Mouse (Mus musculus): ENCODE measurements around the gene 9230112D13Rik. TPM values are rescaled to one million over a fixed set of nuclear protein-coding genes. Genes with fewer than 3 reads are reported as not detected.

The 9230112D13Rik gene
- polyA plus RNA-seq, 1 experiment from 2014 or later = not detected

GRCm38 (mm10) chr14:34548391-34549001, 25.9 kb upstream of the 9230112D13Rik start:
- peak overlapping the region; percentile 87 for H3K4me2 ChIP-seq (ENCODE audit: low read depth, low read length)
- no peaks in the 10 kb centered on the region; the same call in 1 of the 2 replicates for H3K27me3 ChIP-seq (replicated peaks; ENCODE audit: control insufficient read depth, insufficient read depth, low read length)
- peak overlapping the region; percentile 84 for H3K27ac ChIP-seq (ENCODE audit: low read length)
- no peaks in the 10 kb centered on the region for H3K9me3 ChIP-seq (ENCODE audit: control insufficient read depth, low read length)
- H3K4me3 ChIP-seq (ENCODE audit: low read length) = peak overlapping the region; percentile 70
- peak overlapping the region; percentile 82 for H3K9ac ChIP-seq (ENCODE audit: low read depth, low read length)
- 1% methylated on average over 27 of the region's 27 CpGs for WGBS
- H3K36me3 ChIP-seq (ENCODE audit: control insufficient read depth, insufficient read depth, low read length) = no peaks in the 10 kb centered on the region
- peak; percentile 46 for ATAC-seq
- H3K4me1 ChIP-seq (ENCODE audit: control insufficient read depth, insufficient read depth, low read length) = peaks cover 5% of the 10 kb centered on the region; the same call in 1 of the 2 replicates

DNA sequence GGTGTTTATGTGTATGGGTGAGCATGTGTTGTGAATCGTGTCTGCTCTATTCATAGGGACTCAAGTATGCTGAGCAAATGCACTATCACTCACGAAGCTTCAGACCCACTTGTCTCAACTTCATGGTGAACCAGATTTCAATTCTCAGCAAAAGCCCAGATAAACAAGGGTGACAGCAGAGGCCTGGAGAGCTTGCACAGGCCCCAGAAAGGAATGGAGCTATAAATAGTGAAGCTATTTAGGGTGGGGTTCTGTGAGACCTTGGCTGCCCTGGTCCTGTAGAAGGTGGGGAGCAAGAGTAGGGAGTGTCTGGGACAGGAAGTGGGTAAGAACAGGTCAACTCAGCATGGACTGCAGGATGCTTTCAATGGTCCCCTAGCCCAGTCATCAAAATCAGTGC, 21.9 kb upstream of the 9230112D13Rik start:
- H3K27ac ChIP-seq (ENCODE audit: low read length) = peak overlapping the region; percentile 49; the same call in 1 of the 2 replicates

GRCm38 (mm10) chr14:34544001-34544400, 21.4 kb upstream of the 9230112D13Rik start:
- 89% methylated on average over 6 of the region's 6 CpGs for WGBS
- peak overlapping the region; percentile 49 for H3K27ac ChIP-seq (ENCODE audit: low read length)
- ATAC-seq = no peak
- H3K9me3 ChIP-seq (ENCODE audit: control insufficient read depth, low read length) = no peaks in the 10 kb centered on the region
- H3K27me3 ChIP-seq (replicated peaks; ENCODE audit: control insufficient read depth, insufficient read depth, low read length) = peaks cover 2% of the 10 kb centered on the region; the same call in 1 of the 2 replicates
- peaks cover 5% of the 10 kb centered on the region; the same call in 1 of the 2 replicates for H3K4me1 ChIP-seq (ENCODE audit: control insufficient read depth, insufficient read depth, low read length)
- no peaks in the 10 kb centered on the region for H3K36me3 ChIP-seq (ENCODE audit: control insufficient read depth, insufficient read depth, low read length)
- H3K9ac ChIP-seq (ENCODE audit: low read depth, low read length) = no peak overlapping the region
- H3K4me3 ChIP-seq (ENCODE audit: low read length) = no peak overlapping the region
- no peak overlapping the region for H3K4me2 ChIP-seq (ENCODE audit: low read depth, low read length)

More for the DNA sequence above, 21.9 kb upstream of the 9230112D13Rik start:
- WGBS = 40% methylated on average over 2 of the region's 2 CpGs
- Histone ChIP-seq H3K27me3 (replicated peaks; ENCODE audit: control insufficient read depth, insufficient read depth, low read length) (peaks cover 2% of the 10 kb centered on the region; the same call in 1 of the 2 replicates), H3K9me3 (ENCODE audit: control insufficient read depth, low read length) (no peaks in the 10 kb centered on the region), H3K9ac (ENCODE audit: low read depth, low read length) (no peak overlapping the region), H3K4me3 (ENCODE audit: low read length) (no peak overlapping the region), H3K4me1 (ENCODE audit: control insufficient read depth, insufficient read depth, low read length) (peaks cover 5% of the 10 kb centered on the region; the same call in 1 of the 2 replicates), H3K4me2 (ENCODE audit: low read depth, low read length) (no peak overlapping the region), H3K36me3 (ENCODE audit: control insufficient read depth, insufficient read depth, low read length) (no peaks in the 10 kb centered on the region)
- ATAC-seq = no peak

GRCm38 (mm10) chr14:34543596-34543995, 21.0 kb upstream of the 9230112D13Rik start:
- Histone ChIP-seq H3K9me3 (ENCODE audit: control insufficient read depth, low read length) (no peaks in the 10 kb centered on the region), H3K9ac (ENCODE audit: low read depth, low read length) (no peak overlapping the region), H3K4me2 (ENCODE audit: low read depth, low read length) (no peak overlapping the region), H3K4me1 (ENCODE audit: control insufficient read depth, insufficient read depth, low read length) (peaks cover 5% of the 10 kb centered on the region; the same call in 1 of the 2 replicates), H3K36me3 (ENCODE audit: control insufficient read depth, insufficient read depth, low read length) (no peaks in the 10 kb centered on the region), H3K27ac (ENCODE audit: low read length) (peak overlapping the region; percentile 49), H3K4me3 (ENCODE audit: low read length) (no peak overlapping the region), H3K27me3 (replicated peaks; ENCODE audit: control insufficient read depth, insufficient read depth, low read length) (peaks cover 2% of the 10 kb centered on the region; the same call in 1 of the 2 replicates)
- 79% methylated on average over 6 of the region's 6 CpGs for WGBS
- no peak for ATAC-seq

- Histone ChIP-seq H3K27ac (ENCODE audit: low read length) (0 out of 2 replicates have a peak overlapping the region, but pooled peaks have one; percentile 3), H3K4me3 (ENCODE audit: low read length) (no peak overlapping the region), H3K4me1 (ENCODE audit: control insufficient read depth, insufficient read depth, low read length) (0 out of 2 replicates have a peak, but pooled peaks cover 5% of the 10 kb centered on the region), H3K27me3 (replicated peaks; ENCODE audit: control insufficient read depth, insufficient read depth, low read length) (peaks cover 2% of the 10 kb centered on the region; the same call in 1 of the 2 replicates), H3K4me2 (ENCODE audit: low read depth, low read length) (no peak overlapping the region), H3K9ac (ENCODE audit: low read depth, low read length) (no peak overlapping the region), H3K36me3 (ENCODE audit: control insufficient read depth, insufficient read depth, low read length) (no peaks in the 10 kb centered on the region), H3K9me3 (ENCODE audit: control insufficient read depth, low read length) (no peaks in the 10 kb centered on the region)
- WGBS = 88% methylated on average over 5 of the region's 5 CpGs
- no peak for ATAC-seq
Measured at GRCm38 (mm10) chr14:34541896-34542295, 19.3 kb upstream of the 9230112D13Rik start.

DNA sequence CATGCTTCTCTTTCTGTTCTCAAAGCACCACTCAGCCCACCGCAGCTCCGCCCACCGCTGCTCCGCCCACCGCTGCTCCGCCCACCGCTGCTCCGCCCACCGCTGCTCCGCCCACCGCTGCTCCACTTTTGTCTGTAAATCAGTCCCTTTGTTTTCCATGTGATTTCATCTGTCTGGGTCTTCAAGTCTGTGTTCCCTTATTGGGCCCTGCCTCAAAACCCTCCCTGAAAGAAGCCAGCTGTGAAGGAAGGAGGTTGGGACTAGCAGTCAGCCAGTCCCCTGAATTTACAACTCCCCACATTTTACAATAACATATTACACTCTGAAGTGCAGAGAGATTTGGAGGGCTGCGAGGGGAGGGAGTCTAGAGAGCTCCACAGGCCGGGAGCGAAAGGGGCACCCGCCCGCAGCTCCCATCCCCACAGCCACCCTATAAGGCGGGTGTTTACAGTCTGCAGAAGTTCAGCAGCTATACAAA, 18.1 kb upstream of the 9230112D13Rik start:
- H3K4me1 ChIP-seq (ENCODE audit: control insufficient read depth, insufficient read depth, low read length) = 0 out of 2 replicates have a peak, but pooled peaks cover 5% of the 10 kb centered on the region
- H3K9ac ChIP-seq (ENCODE audit: low read depth, low read length) = no peak overlapping the region
- ATAC-seq = peak; percentile 78
- H3K27me3 ChIP-seq (replicated peaks; ENCODE audit: control insufficient read depth, insufficient read depth, low read length) = 0 out of 2 replicates have a peak, but pooled peaks cover 2% of the 10 kb centered on the region
- H3K4me2 ChIP-seq (ENCODE audit: low read depth, low read length) = no peak overlapping the region; the same call in 1 of the 2 replicates
- H3K36me3 ChIP-seq (ENCODE audit: control insufficient read depth, insufficient read depth, low read length) = no peaks in the 10 kb centered on the region
- H3K27ac ChIP-seq (ENCODE audit: low read length) = peak overlapping the region; percentile 85
- whole genome bisulfite sequencing = 16% methylated on average over 16 of the region's 17 CpGs
- no peaks in the 10 kb centered on the region for H3K9me3 ChIP-seq (ENCODE audit: control insufficient read depth, low read length)
- no peak overlapping the region for H3K4me3 ChIP-seq (ENCODE audit: low read length)

DNA sequence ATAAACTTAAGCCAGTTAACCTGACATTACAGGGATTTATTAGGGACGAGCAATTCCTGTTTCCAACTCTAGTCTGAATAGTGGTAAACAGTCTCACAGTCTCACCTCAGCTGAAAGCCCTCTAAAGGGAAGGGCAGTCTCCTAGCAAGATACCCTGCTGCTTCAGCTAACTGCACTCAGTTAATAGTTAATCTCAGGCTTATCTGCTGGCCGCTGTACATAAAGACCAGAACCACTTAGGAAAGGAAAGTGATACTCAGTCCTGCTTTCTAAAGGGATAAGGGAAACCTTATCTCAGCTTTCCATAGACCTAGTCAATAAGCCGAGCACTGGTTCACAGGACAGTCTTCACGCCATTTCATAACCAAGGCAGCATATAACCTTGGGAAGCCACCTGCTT, 13.3 kb upstream of the 9230112D13Rik start:
- Histone ChIP-seq H3K9ac (ENCODE audit: low read depth, low read length) (no peak overlapping the region), H3K27me3 (replicated peaks; ENCODE audit: control insufficient read depth, insufficient read depth, low read length) (no peaks in the 10 kb centered on the region), H3K4me2 (ENCODE audit: low read depth, low read length) (no peak overlapping the region), H3K4me1 (ENCODE audit: control insufficient read depth, insufficient read depth, low read length) (no peaks in the 10 kb centered on the region; the same call in 1 of the 2 replicates), H3K27ac (ENCODE audit: low read length) (no peak overlapping the region), H3K9me3 (ENCODE audit: control insufficient read depth, low read length) (no peaks in the 10 kb centered on the region), H3K36me3 (ENCODE audit: control insufficient read depth, insufficient read depth, low read length) (no peaks in the 10 kb centered on the region), H3K4me3 (ENCODE audit: low read length) (no peak overlapping the region)
- peak; percentile 84 for ATAC-seq
- 42% methylated on average over 4 of the region's 4 CpGs for WGBS

- Histone ChIP-seq H3K4me2 (ENCODE audit: low read depth, low read length) (no peak overlapping the region), H3K4me1 (ENCODE audit: control insufficient read depth, insufficient read depth, low read length) (no peaks in the 10 kb centered on the region; the same call in 1 of the 2 replicates), H3K9ac (ENCODE audit: low read depth, low read length) (no peak overlapping the region), H3K27ac (ENCODE audit: low read length) (no peak overlapping the region), H3K9me3 (ENCODE audit: control insufficient read depth, low read length) (no peaks in the 10 kb centered on the region; the same call in 1 of the 2 replicates), H3K36me3 (ENCODE audit: control insufficient read depth, insufficient read depth, low read length) (no peaks in the 10 kb centered on the region), H3K27me3 (replicated peaks; ENCODE audit: control insufficient read depth, insufficient read depth, low read length) (0 out of 2 replicates have a peak, but pooled peaks cover 8% of the 10 kb centered on the region), H3K4me3 (ENCODE audit: low read length) (no peak overlapping the region)
- 79% methylated on average over 5 of the region's 5 CpGs for WGBS
- ATAC-seq = no peak
Measured at GRCm38 (mm10) chr14:34533537-34533936, 10.9 kb upstream of the 9230112D13Rik start.

DNA sequence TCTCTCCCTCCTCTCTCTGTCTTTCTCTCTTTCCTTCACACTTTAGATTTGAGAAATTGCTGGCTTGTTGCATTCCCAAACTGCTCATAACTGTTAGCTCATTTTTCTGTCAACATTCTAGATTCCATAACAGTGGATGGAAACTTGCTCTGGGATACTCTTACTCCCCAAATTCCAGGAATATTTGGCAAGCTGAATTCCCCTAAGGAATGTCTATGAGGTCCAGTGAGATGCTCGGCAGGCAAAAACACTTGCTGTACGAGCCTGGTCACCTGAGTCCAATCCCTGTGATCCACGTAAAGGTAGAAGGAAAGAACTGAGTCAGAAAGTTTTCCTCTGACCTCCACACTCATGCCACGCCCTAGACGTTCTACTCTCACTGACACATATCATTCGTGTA, 9.9 kb upstream of the 9230112D13Rik start:
- Histone ChIP-seq H3K9ac (ENCODE audit: low read depth, low read length) (no peak overlapping the region), H3K27ac (ENCODE audit: low read length) (no peak overlapping the region), H3K4me3 (ENCODE audit: low read length) (no peak overlapping the region), H3K4me1 (ENCODE audit: control insufficient read depth, insufficient read depth, low read length) (no peaks in the 10 kb centered on the region; the same call in 1 of the 2 replicates), H3K27me3 (replicated peaks; ENCODE audit: control insufficient read depth, insufficient read depth, low read length) (peaks cover 15% of the 10 kb centered on the region), H3K36me3 (ENCODE audit: control insufficient read depth, insufficient read depth, low read length) (no peaks in the 10 kb centered on the region), H3K4me2 (ENCODE audit: low read depth, low read length) (no peak overlapping the region), H3K9me3 (ENCODE audit: control insufficient read depth, low read length) (no peaks in the 10 kb centered on the region; the same call in 1 of the 2 replicates)
- ATAC-seq = no peak
- 60% methylated on average over 6 of the region's 6 CpGs for WGBS
